Mouse (Mus musculus): ENCODE data around the gene Mid1ip1.
A peak's percentile ranks its signal among the peaks of the same experiment; 100 is the strongest.

Mid1ip1 gene

GRCm38 (mm10) chrX:10714696-10715140 lies at the start of gene Mid1ip1:
TSS of gene Mid1ip1 (plus strand) at chrX:10715013.
- DNase-seq = peak; percentile 23 to 45

GRCm38 (mm10) chrX:10694455-10695180 lies 20.2 kb upstream of the Mid1ip1 start:
- DNase-seq = no peak

DNA sequence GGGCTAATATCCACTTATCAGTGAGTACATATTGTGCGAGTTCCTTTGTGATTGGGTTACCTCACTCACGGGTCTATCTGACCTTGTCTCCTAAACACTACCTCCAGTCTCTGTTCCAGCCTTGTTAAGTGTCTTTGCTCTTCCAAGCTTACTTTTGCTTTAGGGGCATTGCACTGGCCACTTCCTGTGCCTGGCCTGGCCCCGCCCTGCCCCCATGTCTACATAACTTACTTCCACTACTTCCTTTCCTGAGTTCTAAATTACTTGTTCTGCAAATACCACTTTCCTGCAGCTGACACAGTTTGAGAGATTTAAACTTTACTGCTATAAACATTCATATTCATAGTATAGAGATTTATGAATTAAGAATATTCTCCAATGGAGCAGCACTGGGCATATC lies 8.1 kb upstream of the Mid1ip1 start:
- DNase-seq = no peak

- DNase-seq = no peak
These were observed 775 bp upstream of the Mid1ip1 start for GRCm38 (mm10) chrX:10713839-10714637.

DNA sequence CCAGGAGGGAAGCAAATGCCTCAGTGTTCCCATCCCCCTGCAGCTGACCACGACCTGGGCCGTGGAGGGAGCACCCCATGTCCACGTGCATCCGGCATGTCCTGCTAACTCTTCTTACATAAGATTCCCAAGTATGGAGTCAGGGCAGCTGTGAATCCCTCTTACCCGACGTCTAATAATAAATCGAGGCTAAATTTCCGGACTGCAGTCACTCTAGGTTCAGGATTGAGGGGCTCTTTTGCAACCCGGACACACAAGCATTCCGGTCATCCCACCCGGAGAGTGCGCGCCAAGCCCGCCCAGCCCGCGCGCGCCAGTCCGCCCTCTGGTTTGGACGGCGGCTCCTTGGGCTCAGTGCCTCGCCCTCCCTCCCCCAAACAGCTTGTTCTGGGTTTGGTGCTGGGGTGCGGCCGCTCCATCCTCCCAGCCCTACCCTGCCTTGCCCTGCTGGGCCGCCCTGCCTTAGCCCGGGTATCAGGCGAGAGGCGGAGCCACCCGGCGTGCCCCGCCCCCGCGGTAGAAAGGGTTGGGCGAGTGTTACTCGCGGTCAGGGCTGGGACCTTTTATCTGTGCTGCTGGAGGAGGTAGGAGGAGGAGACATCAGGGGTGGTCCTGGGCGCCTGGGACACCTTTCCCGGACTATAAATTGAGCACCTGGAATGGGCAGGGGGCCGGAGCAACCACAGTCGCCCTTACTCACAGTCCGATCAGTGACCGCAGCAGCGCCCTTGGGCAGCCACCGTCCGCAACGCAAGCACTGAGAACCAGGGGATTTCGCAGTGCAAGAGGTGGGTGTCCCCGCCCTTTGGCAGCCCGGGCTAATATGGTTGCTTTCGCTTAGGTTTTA lies 2.3 kb downstream of the Mid1ip1 start:
- DNase-seq = peak; percentile 73 to 81

DNA sequence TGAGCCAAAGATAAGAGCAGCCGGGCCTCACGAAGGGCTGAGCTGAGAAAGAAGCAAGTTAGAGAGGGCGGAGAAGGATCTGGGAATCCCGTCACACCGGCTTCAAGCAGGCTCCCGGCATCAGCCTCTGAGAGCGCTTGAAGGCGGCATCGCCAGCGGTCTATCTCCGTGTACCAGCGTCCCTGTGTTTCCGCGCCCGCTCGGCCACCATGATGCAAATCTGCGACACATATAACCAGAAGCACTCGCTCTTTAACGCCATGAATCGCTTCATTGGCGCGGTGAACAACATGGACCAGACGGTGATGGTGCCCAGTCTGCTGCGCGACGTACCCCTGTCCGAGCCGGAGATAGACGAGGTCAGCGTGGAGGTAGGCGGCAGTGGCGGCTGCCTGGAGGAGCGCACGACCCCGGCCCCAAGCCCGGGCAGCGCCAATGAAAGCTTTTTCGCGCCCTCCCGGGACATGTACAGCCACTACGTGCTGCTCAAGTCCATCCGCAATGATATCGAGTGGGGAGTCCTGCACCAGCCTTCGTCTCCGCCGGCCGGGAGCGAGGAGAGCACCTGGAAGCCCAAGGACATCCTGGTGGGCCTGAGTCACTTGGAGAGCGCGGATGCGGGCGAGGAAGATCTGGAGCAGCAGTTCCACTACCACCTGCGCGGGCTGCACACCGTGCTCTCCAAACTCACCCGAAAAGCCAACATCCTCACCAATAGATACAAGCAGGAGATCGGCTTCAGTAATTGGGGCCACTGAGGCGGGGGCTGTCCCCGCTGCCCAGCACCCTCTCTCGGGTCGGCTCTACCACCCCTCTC lies 3.4 kb downstream of the Mid1ip1 start:
- DNase-seq = peak; percentile 17 to 26

DNA sequence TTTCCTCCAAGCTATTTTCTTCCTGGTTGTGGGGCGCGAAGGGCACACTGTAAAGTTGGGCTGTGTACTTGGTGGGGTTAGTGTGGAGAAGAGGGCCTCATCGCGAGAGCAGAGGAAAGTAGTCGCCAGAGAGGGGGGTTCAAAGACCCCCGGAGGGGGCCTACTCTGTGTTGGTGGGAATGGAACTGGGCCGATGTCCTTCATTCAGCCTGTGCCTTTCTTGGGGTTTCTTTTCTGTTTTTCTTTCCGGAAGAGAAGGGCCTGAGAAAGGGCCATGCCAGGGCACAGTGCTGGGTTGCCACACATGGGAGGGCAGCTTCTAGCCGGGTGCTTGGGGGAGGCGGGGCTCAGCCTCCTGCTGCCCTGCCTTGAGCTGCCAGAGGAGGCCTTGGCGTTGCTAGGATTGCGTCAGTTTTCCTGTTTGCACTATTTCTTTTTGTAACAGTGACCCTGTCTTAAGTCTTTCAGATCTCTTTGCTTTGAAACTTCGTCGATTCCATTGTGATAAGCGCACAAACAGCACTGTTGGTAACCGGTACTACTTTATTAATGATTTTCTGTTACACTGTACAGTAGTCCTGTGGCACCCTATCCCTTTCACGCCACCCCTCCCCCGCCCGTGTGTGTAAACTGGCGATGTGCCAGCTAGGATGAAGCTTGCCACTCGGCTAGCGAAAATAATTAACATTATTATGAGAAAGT lies 4.2 kb downstream of the Mid1ip1 start:
- DNase-seq = peak; percentile 42 to 54

GRCm38 (mm10) chrX:10720391-10720790 lies 5.6 kb downstream of the Mid1ip1 start:
- no peak for DNase-seq

- DNase-seq = no peak
These were observed 9.8 kb downstream of the Mid1ip1 start for GRCm38 (mm10) chrX:10724571-10724970.

DNA sequence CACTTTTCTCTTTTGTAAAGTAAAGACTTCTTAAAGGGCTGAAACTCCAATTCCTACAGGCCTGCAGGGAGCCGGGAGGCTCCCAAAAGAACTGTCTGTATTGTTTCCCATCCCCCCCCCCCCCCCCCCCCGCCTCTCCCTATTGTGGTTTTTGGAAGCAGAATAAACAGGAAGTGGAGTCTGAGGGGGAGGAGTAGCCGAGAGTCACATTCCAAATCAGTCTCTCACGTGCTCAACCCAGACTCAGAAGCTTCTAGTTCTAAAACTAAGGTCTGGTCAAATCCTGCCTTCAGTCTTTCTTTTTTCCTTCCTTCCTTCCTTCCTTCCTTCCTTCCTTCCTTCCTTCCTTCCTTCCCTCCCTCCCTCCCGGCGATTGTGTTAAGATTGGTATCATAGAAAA lies 14.7 kb downstream of the Mid1ip1 start:
- no peak for DNase-seq

DNA sequence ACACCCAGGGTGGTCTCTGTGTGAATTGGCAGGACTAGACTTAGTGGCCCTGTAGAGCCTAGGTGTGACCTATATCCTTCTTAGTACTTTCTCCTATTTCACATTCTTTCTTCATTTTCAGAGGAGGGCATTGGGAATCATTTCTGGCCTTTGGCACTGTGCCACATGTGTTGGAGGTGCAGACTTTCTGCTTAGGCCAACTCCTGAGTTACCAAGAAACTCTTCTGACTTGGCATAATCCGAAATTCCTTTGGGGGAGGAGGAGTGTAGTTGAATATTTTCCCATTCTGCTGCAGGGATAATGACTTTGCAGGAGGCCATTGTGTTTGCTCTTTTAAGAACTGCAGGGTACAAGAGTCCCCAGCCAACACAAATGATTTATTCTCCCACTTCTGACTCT lies 19.6 kb downstream of the Mid1ip1 start:
- no peak for DNase-seq

DNA sequence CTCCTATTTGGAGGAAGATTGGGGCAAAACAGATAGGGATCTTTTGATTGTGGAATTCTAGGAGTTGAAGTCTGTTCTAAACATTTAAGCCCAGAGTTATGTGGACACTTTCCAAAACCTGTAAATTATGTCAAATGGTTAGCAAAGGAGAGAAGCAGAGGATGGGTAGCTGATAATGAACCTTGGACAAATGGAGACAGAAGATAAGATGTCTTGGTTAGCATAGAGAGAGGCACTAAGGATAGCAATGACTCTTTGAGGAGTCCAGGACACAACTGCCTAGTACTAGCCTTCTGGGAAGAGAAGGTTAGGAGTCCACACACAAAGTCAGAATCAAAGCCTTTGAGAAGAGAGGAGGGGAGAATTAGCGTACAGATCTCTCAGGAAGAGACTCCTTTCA lies 20.1 kb downstream of the Mid1ip1 start:
- DNase-seq = no peak

DNA sequence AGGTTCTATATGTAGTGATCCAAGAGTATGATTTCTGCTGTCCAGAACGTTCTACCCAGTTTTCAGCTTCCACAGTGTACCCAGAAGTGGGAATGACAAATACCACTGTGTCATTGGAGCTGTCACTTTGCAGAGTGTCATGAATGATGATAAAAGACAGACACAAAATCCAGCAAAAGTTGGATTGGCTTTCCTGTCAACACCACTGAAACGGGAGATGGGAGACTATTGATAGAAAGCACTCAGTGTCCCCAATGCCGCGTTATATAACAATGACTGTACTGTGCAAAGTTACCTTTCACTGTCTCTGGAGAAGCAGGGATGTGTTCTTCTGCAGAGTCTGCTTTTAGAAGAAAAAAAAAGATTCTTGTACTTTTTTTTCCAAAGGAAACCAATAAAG lies 44.1 kb downstream of the Mid1ip1 start:
- DNase-seq = no peak

DNA sequence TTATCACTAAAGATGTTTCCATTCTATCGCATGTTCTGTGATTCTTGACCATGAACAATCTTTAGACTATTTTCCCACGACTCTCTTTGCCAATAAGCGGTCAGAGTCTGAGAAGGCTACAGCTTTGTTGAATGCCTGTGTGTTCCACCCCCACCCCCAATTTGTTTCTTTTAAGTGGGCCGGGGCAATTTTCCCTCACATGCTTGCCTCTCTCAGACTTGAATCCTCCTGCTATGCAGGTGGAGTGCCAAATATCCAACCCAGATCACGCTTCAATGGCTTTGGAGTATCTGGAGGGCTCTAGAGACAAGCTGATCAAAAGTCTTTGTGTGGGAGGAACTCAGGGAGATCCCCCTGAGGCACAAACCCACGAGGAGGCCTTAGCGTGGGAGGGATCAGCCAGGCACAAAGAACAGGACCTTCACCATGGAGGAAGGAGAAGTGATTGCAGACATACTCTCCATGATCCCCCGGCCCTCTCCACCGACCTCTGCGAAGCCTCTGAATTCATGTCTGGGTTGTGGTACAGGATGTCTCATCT lies 48.7 kb downstream of the Mid1ip1 start:
- no peak for DNase-seq
